Mouse (Mus musculus) heart, embryonic 14.5 days (tissue): ENCODE results near the gene Gm11492. TPM values are rescaled to one million over a fixed set of nuclear protein-coding genes. Genes with fewer than 3 reads are reported as not detected.

Source experiments
- ATAC-seq: fragments of 200-750 bp; cut with Nextera tagmentation; 2 replicates; pipeline ENCODE4 v1.8.0; 2017; ENCODE audit warnings: low read depth, moderate TSS enrichment; ENCODE audit not compliant: insufficient number of reproducible peaks, insufficient read depth, low FRiP score
- H3K27ac ChIP-seq, 2 experiments: fragments of 200-500 bp in 1 of 2; fragments of 300-500 bp in 1 of 2; sonication (generic) in 1 of 2; replicated peaks in 1 of 2; 2 replicates each; pipeline ENCODE4 v1.5.1; 2012 to 2014; ENCODE audit warnings: low read depth in 2 of 2, low read length in 2 of 2, control low read depth in 1 of 2, mild to moderate bottlenecking in 1 of 2, mixed read lengths in 1 of 2; ENCODE audit not compliant: control insufficient read depth in 1 of 2, insufficient read depth in 1 of 2
- H3K27me3 ChIP-seq: fragments of 300-500 bp; sonication (generic); 2 replicates; pipeline ENCODE4 v1.6.1; 2014; ENCODE audit warnings: mild to moderate bottlenecking, low read length, control low read depth; ENCODE audit not compliant: control insufficient read depth, insufficient read depth
- H3K36me3 ChIP-seq: fragments of 300-500 bp; sonication (generic); 2 replicates; pipeline ENCODE4 v1.6.1; 2014; ENCODE audit warnings: mild to moderate bottlenecking, control low read depth, low read length, mixed read lengths; ENCODE audit not compliant: control insufficient read depth, insufficient read depth
- H3K4me1 ChIP-seq, 2 experiments: fragments of 200-500 bp in 1 of 2; fragments of 300-500 bp in 1 of 2; sonication (generic) in 1 of 2; 2 replicates each; pipeline ENCODE4 v1.6.1; 2012 to 2014; ENCODE audit warnings: low read length in 2 of 2, control low read depth in 1 of 2, mixed read lengths in 1 of 2; ENCODE audit not compliant: control insufficient read depth in 2 of 2, insufficient read depth in 2 of 2
- H3K4me2 ChIP-seq: fragments of 300-500 bp; sonication (generic); 2 replicates; pipeline ENCODE4 v1.6.1; 2014; ENCODE audit warnings: mild to moderate bottlenecking, low read length
- H3K4me3 ChIP-seq, 2 experiments: fragments of 200-500 bp in 1 of 2; fragments of 300-500 bp in 1 of 2; sonication (generic) in 1 of 2; 2 replicates each; pipeline ENCODE4 v1.5.1; 2012 to 2014; ENCODE audit warnings: low read length in 2 of 2, mild to moderate bottlenecking in 2 of 2, control low read depth in 1 of 2, low read depth in 1 of 2, moderate library complexity in 1 of 2; ENCODE audit not compliant: control insufficient read depth in 1 of 2, insufficient read depth in 1 of 2
- H3K9ac ChIP-seq: fragments of 300-500 bp; sonication (generic); 2 replicates; pipeline ENCODE4 v1.6.1; 2014; ENCODE audit warnings: mild to moderate bottlenecking, low read length
- H3K9me3 ChIP-seq: fragments of 300-500 bp; sonication (generic); 2 replicates; pipeline ENCODE4 v1.6.1; 2016; ENCODE audit warnings: low read length, control low read depth; ENCODE audit not compliant: control insufficient read depth
- WGBS: fragments of 180-500 bp; shearing (Covaris S2); extraction: QIAGEN DNeasy Blood & Tissue Kit; methylation state at CpG from one replicate; pipeline ENCODE4 v1.1.7; 2014; 5-methylcytosine and 5-hydroxymethylcytosine counted together
- polyA plus RNA-seq: library from polyadenylated mRNA; unstranded; fragments of >200 nt; fragmentation: Nextera tagmentation; extraction: Ambion mirVana; gene quantifications from 2 replicates; pipeline ENCODE4 v1.2.1, GENCODE M21; 2014

The Gm11492 gene
- polyA plus RNA-seq, 1 experiment from 2014 or later = not detected

- Histone ChIP-seq H3K9me3 (no peaks in the 10 kb centered on the region), H3K27ac (0 out of 4 replicates have a peak overlapping the region, but pooled peaks have one; percentile 4 to 16), H3K4me3 (no peak overlapping the region), H3K36me3 (no peaks in the 10 kb centered on the region), H3K4me1 (peaks cover 29 to 34% of the 10 kb centered on the region in 2 experiments), H3K9ac (no peak overlapping the region), H3K27me3 (no peaks in the 10 kb centered on the region), H3K4me2 (no peak overlapping the region)
- 6% methylated on average over 5 of the region's 5 CpGs for WGBS
- ATAC-seq = no peak
These were observed 4.3 kb downstream of the Gm11492 start for GRCm38 (mm10) chr11:87570743-87571142.

GRCm38 (mm10) chr11:87571361-87571950 is 5.0 kb downstream of the Gm11492 start:
- no peak overlapping the region for H3K4me3 ChIP-seq

GRCm38 (mm10) chr11:87573751-87574150 is 7.3 kb downstream of the Gm11492 start:
- peaks cover 37 to 44% of the 10 kb centered on the region in 2 experiments for H3K4me1 ChIP-seq
- no peak overlapping the region for H3K9ac ChIP-seq
- no peaks in the 10 kb centered on the region for H3K27me3 ChIP-seq
- WGBS = 57% methylated on average over 7 of the region's 7 CpGs
- H3K4me3 ChIP-seq = no peak overlapping the region
- H3K36me3 ChIP-seq = no peaks in the 10 kb centered on the region
- H3K9me3 ChIP-seq = no peaks in the 10 kb centered on the region
- H3K27ac ChIP-seq = no peak overlapping the region
- ATAC-seq = no peak
- H3K4me2 ChIP-seq = no peak overlapping the region

More at GRCm38 (mm10) chr11:87571361-87571950, 5.0 kb downstream of the Gm11492 start:
- H3K9me3 ChIP-seq = no peaks in the 10 kb centered on the region
- H3K27ac ChIP-seq = peak overlapping the region in 1 of 2 experiments; percentile 16; a peak in 1 of 4 replicates
- ATAC-seq = no peak
- no peaks in the 10 kb centered on the region for H3K27me3 ChIP-seq
- no peak overlapping the region for H3K9ac ChIP-seq
- no peaks in the 10 kb centered on the region for H3K36me3 ChIP-seq
- no peak overlapping the region for H3K4me2 ChIP-seq
- 87% methylated on average over 1 of the region's 1 CpGs for WGBS
- H3K4me1 ChIP-seq = peaks cover 29 to 34% of the 10 kb centered on the region in 2 experiments

- H3K27ac ChIP-seq = no peak overlapping the region
- 47% methylated on average over 21 of the region's 21 CpGs for WGBS
- no peak for ATAC-seq
These were observed 8.2 kb downstream of the Gm11492 start for GRCm38 (mm10) chr11:87574520-87575180.

GRCm38 (mm10) chr11:87577601-87578248 is 11.3 kb downstream of the Gm11492 start:
- H3K4me1 ChIP-seq = peaks cover 18 to 28% of the 10 kb centered on the region in 2 experiments
- H3K9ac ChIP-seq = peak overlapping the region; percentile 66
- H3K27me3 ChIP-seq = no peaks in the 10 kb centered on the region
- H3K4me3 ChIP-seq = peak overlapping the region; percentile 8 to 55; a peak in 3 of 4 replicates
- H3K4me2 ChIP-seq = peak overlapping the region; percentile 77
- no peak overlapping the region for H3K27ac ChIP-seq
- H3K36me3 ChIP-seq = no peaks in the 10 kb centered on the region
- WGBS = 26% methylated on average over 6 of the region's 6 CpGs
- ATAC-seq = no peak
- no peaks in the 10 kb centered on the region for H3K9me3 ChIP-seq

More at GRCm38 (mm10) chr11:87574520-87575180, 8.2 kb downstream of the Gm11492 start:
- Histone ChIP-seq H3K27me3 (no peaks in the 10 kb centered on the region), H3K4me2 (no peak overlapping the region), H3K9me3 (no peaks in the 10 kb centered on the region), H3K9ac (no peak overlapping the region), H3K4me3 (no peak overlapping the region), H3K36me3 (no peaks in the 10 kb centered on the region), H3K4me1 (peaks cover 39 to 52% of the 10 kb centered on the region in 2 experiments)

- Histone ChIP-seq H3K4me3 (peak overlapping the region; percentile 46 to 55), H3K27me3 (no peaks in the 10 kb centered on the region), H3K27ac (peak overlapping the region in 1 of 2 experiments; percentile 65; a peak in 2 of 4 replicates), H3K9me3 (no peaks in the 10 kb centered on the region), H3K36me3 (no peaks in the 10 kb centered on the region), H3K4me1 (peaks cover 18 to 28% of the 10 kb centered on the region in 2 experiments), H3K9ac (peak overlapping the region; percentile 66), H3K4me2 (peak overlapping the region; percentile 77)
- under 1% methylated on average over 40 of the region's 40 CpGs for WGBS
- peak; percentile 80 for ATAC-seq
These were observed 12.0 kb downstream of the Gm11492 start for GRCm38 (mm10) chr11:87578249-87578962.

- H3K36me3 ChIP-seq = no peaks in the 10 kb centered on the region
- H3K9me3 ChIP-seq = no peaks in the 10 kb centered on the region
- peak overlapping the region in 1 of 2 experiments; percentile 65; a peak in 2 of 4 replicates for H3K27ac ChIP-seq
- peak overlapping the region; percentile 46 to 55 for H3K4me3 ChIP-seq
- H3K4me1 ChIP-seq = peaks cover 18 to 28% of the 10 kb centered on the region in 2 experiments
- WGBS = 13% methylated on average over 10 of the region's 10 CpGs
- H3K27me3 ChIP-seq = no peaks in the 10 kb centered on the region
- 0 out of 2 replicates have a peak, but pooled peaks have one; percentile 17 for ATAC-seq
- peak overlapping the region; percentile 77 for H3K4me2 ChIP-seq
- H3K9ac ChIP-seq = peak overlapping the region; percentile 66
These were observed 12.6 kb downstream of the Gm11492 start for GRCm38 (mm10) chr11:87578963-87579601.
